Mouse (Mus musculus) forebrain, embryonic 13.5 days (tissue): ENCODE data around the gene Npdc1. TPM values are rescaled to one million over a fixed set of nuclear protein-coding genes. Genes with fewer than 3 reads are reported as not detected.
A peak's percentile ranks its signal among the peaks of the same experiment; 100 is the strongest.

ENCODE experiments used
- ATAC-seq: fragments of 200-750 bp; cut with Nextera tagmentation; 2 replicates; pipeline ENCODE4 v1.8.0; 2017
- H3K27ac ChIP-seq: fragments of 300-500 bp; sonication (generic); 2 replicates; pipeline ENCODE4 v1.5.1; 2015; ENCODE audit warnings: inconsistent platforms, mild to moderate bottlenecking, moderate library complexity
- H3K27me3 ChIP-seq: fragments of 300-500 bp; sonication (generic); 2 replicates; pipeline ENCODE4 v1.6.1; 2015; ENCODE audit warnings: mild to moderate bottlenecking, inconsistent platforms
- H3K36me3 ChIP-seq: fragments of 300-500 bp; sonication (generic); 2 replicates; pipeline ENCODE4 v1.6.1; 2015; ENCODE audit warnings: mild to moderate bottlenecking, inconsistent platforms; ENCODE audit not compliant: poor library complexity, severe bottlenecking
- H3K4me1 ChIP-seq: fragments of 300-500 bp; sonication (generic); 2 replicates; pipeline ENCODE4 v1.6.1; 2015; ENCODE audit warnings: inconsistent platforms
- H3K4me2 ChIP-seq: fragments of 300-500 bp; sonication (generic); 2 replicates; pipeline ENCODE4 v1.6.1; 2015; ENCODE audit warnings: inconsistent platforms, mild to moderate bottlenecking, moderate library complexity
- H3K4me3 ChIP-seq: fragments of 300-500 bp; sonication (generic); 2 replicates; pipeline ENCODE4 v1.5.1; 2015; ENCODE audit warnings: mild to moderate bottlenecking, inconsistent platforms
- H3K9ac ChIP-seq: fragments of 300-500 bp; sonication (generic); 2 replicates; pipeline ENCODE4 v1.6.1; 2015; ENCODE audit warnings: mild to moderate bottlenecking, inconsistent platforms
- H3K9me3 ChIP-seq: fragments of 300-500 bp; sonication (generic); replicated peaks from 2 replicates; pipeline ENCODE4 v1.6.1; 2016; ENCODE audit warnings: inconsistent platforms
- WGBS: fragments of 180-500 bp; shearing (Covaris S2); methylation state at CpG from one replicate; pipeline ENCODE4 v1.1.7; 2015; 5-methylcytosine and 5-hydroxymethylcytosine counted together
- polyA plus RNA-seq: library from polyadenylated mRNA; unstranded; fragments of >200 nt; fragmentation: Nextera tagmentation; extraction: Ambion mirVana; gene quantifications from 2 replicates; pipeline ENCODE4 v1.2.1, GENCODE M21; 2015

The Npdc1 gene
- polyA plus RNA-seq, 1 experiment from 2014 or later: 287 TPM

- 45% methylated on average over 1 of the region's 1 CpGs for WGBS
These were observed 24.5 kb downstream of the Npdc1 start for GRCm38 (mm10) chr2:25423626-25424025.

DNA sequence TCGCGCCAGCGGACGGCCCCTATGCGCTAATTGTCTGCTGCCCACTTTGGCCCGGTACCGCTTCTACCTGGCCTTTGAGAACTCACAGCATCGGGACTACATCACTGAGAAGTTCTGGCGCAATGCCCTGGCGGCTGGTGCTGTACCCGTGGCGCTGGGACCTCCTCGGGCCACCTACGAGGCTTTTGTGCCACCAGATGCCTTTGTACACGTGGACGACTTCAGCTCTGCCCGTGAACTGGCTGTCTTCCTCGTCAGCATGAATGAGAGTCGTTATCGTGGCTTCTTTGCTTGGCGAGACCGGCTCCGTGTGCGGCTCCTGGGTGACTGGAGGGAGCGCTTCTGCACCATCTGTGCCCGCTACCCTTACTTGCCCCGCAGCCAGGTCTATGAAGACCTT, 26.3 kb downstream of the Npdc1 start:
- no peak for ATAC-seq
- Histone ChIP-seq H3K36me3 (no peaks in the 10 kb centered on the region), H3K4me2 (no peak overlapping the region), H3K9me3 (no peaks in the 10 kb centered on the region), H3K4me1 (peaks cover 25% of the 10 kb centered on the region), H3K4me3 (no peak overlapping the region), H3K27ac (no peak overlapping the region), H3K9ac (no peak overlapping the region; the same call in 1 of the 2 replicates), H3K27me3 (peaks cover 27% of the 10 kb centered on the region)
- 47% methylated on average over 27 of the region's 27 CpGs for WGBS

More at GRCm38 (mm10) chr2:25423626-25424025, 24.5 kb downstream of the Npdc1 start:
- no peaks in the 10 kb centered on the region for H3K9me3 ChIP-seq
- no peak overlapping the region for H3K4me3 ChIP-seq
- H3K27ac ChIP-seq: no peak overlapping the region
- H3K4me1 ChIP-seq: peaks cover 10% of the 10 kb centered on the region; the same call in 1 of the 2 replicates
- H3K36me3 ChIP-seq: no peaks in the 10 kb centered on the region
- H3K4me2 ChIP-seq: no peak overlapping the region
- peaks cover 25% of the 10 kb centered on the region for H3K27me3 ChIP-seq
- no peak overlapping the region for H3K9ac ChIP-seq
- ATAC-seq: no peak

GRCm38 (mm10) chr2:25426721-25427191, 27.6 kb downstream of the Npdc1 start:
- ATAC-seq: 0 out of 2 replicates have a peak, but pooled peaks have one; percentile 3
- Histone ChIP-seq H3K27ac (no peak overlapping the region), H3K4me2 (no peak overlapping the region), H3K4me3 (no peak overlapping the region), H3K9ac (no peak overlapping the region), H3K9me3 (no peaks in the 10 kb centered on the region), H3K4me1 (peaks cover 38% of the 10 kb centered on the region), H3K27me3 (peaks cover 29% of the 10 kb centered on the region), H3K36me3 (no peaks in the 10 kb centered on the region)
- WGBS: 25% methylated on average over 5 of the region's 5 CpGs

DNA sequence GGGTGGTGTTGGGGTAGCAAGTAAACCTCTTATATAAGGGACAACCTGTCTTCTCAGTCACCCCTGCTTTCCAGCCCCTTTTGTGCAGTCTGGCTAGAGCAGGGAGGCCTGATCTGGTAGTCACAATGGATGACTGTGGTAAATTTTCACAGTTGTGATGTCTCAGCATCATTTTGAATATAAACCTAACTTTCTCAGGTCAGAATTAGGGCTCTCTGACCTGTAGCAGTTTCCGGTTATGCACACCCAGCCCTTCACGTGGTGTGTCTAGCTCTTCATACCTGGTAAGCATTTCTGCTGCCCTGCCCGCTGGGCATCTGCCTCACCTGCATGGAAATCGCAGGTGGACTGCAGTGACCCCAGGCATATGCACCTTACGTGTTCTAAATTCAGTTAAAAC, 28.1 kb downstream of the Npdc1 start:
- WGBS: 91% methylated on average over 5 of the region's 5 CpGs
- no peak overlapping the region for H3K4me3 ChIP-seq
- H3K4me2 ChIP-seq: no peak overlapping the region
- peaks cover 39% of the 10 kb centered on the region for H3K4me1 ChIP-seq
- H3K27ac ChIP-seq: no peak overlapping the region
- H3K36me3 ChIP-seq: no peaks in the 10 kb centered on the region
- ATAC-seq: no peak
- H3K9me3 ChIP-seq: no peaks in the 10 kb centered on the region
- H3K27me3 ChIP-seq: peaks cover 29% of the 10 kb centered on the region
- no peak overlapping the region for H3K9ac ChIP-seq

GRCm38 (mm10) chr2:25428442-25429236, 29.5 kb downstream of the Npdc1 start, which contains the start of gene Abca2:
Abca2 (plus strand) TSS chr2:25428703.
- ATAC-seq: peak; percentile 94
- peak within 1 kb of the TSS; percentile 71 for H3K27ac ChIP-seq
- WGBS: under 1% methylated on average over 81 of the region's 89 CpGs
- H3K9ac ChIP-seq: peak within 1 kb of the TSS; percentile 88
- H3K27me3 ChIP-seq: peaks cover 20% of the 10 kb centered on the region
- peak within 1 kb of the TSS; percentile 82 for H3K4me3 ChIP-seq
- H3K4me2 ChIP-seq: peak within 1 kb of the TSS; percentile 86
- H3K4me1 ChIP-seq: peaks cover 39% of the 10 kb centered on the region
- no peaks in the 10 kb centered on the region for H3K9me3 ChIP-seq
- H3K36me3 ChIP-seq: peaks cover 8% of the 10 kb centered on the region; the same call in 1 of the 2 replicates

DNA sequence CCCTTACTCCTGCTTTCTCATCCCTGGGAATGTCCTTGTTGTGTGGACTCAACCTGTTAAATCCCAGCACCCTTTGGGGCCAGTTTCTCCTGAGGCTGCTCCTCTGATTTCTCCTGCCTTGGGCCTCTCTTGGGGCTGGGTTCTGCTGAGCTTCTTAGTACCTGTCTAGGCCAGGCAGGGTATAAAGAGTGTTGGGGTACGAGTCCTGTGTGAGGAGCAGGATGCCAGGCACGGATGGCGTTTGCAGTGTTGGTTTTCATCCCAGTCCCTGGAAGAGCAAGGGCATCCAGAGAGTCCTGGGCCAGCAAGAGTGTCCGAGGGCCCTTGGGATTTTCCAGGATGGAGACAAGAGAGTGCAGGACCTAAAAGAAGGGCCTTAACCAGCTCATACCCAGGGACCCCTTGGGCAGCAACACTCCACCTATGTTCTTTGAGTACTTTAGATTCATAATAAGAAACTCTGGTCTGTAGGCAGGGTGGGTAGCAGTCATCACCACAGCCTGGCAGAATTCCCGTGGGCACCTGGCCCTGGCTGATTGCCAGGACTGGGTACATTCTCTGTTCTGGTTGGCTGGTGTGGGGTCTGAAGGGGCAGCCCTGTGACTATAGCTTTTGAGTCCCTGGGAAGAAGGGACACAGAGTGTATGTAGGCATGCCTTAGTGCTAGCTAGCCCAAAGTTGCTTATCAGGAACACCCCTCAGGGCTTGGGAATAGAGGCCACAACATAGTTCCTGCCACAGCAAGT, 30.5 kb downstream of the Npdc1 start:
- Histone ChIP-seq H3K27ac (no peak overlapping the region), H3K4me2 (peak overlapping the region; percentile 86), H3K4me3 (peak overlapping the region; percentile 82), H3K27me3 (peaks cover 18% of the 10 kb centered on the region), H3K4me1 (peaks cover 39% of the 10 kb centered on the region), H3K36me3 (peaks cover 17% of the 10 kb centered on the region), H3K9ac (peak overlapping the region; percentile 88), H3K9me3 (no peaks in the 10 kb centered on the region)
- no peak for ATAC-seq
- WGBS: 59% methylated on average over 5 of the region's 5 CpGs

GRCm38 (mm10) chr2:25430395-25431233, 31.5 kb downstream of the Npdc1 start:
- H3K27ac ChIP-seq: no peak overlapping the region
- peaks cover 9% of the 10 kb centered on the region; the same call in 1 of the 2 replicates for H3K27me3 ChIP-seq
- peak overlapping the region; percentile 26 for H3K9ac ChIP-seq
- no peak overlapping the region; the same call in 1 of the 2 replicates for H3K4me3 ChIP-seq
- no peaks in the 10 kb centered on the region for H3K9me3 ChIP-seq
- WGBS: 59% methylated on average over 17 of the region's 17 CpGs
- H3K4me2 ChIP-seq: peak overlapping the region; percentile 15; the same call in 1 of the 2 replicates
- no peak for ATAC-seq
- H3K36me3 ChIP-seq: peaks cover 27% of the 10 kb centered on the region
- peaks cover 34% of the 10 kb centered on the region for H3K4me1 ChIP-seq

- no peak for ATAC-seq
- Histone ChIP-seq H3K4me2 (peak overlapping the region; percentile 15; the same call in 1 of the 2 replicates), H3K36me3 (peaks cover 35% of the 10 kb centered on the region), H3K4me1 (peaks cover 32% of the 10 kb centered on the region), H3K9me3 (no peaks in the 10 kb centered on the region), H3K4me3 (no peak overlapping the region), H3K9ac (peak overlapping the region; percentile 26; the same call in 1 of the 2 replicates), H3K27me3 (0 out of 2 replicates have a peak, but pooled peaks cover 4% of the 10 kb centered on the region), H3K27ac (no peak overlapping the region)
- WGBS: 75% methylated on average over 6 of the region's 6 CpGs
These were observed 32.2 kb downstream of the Npdc1 start for GRCm38 (mm10) chr2:25431308-25431855.

DNA sequence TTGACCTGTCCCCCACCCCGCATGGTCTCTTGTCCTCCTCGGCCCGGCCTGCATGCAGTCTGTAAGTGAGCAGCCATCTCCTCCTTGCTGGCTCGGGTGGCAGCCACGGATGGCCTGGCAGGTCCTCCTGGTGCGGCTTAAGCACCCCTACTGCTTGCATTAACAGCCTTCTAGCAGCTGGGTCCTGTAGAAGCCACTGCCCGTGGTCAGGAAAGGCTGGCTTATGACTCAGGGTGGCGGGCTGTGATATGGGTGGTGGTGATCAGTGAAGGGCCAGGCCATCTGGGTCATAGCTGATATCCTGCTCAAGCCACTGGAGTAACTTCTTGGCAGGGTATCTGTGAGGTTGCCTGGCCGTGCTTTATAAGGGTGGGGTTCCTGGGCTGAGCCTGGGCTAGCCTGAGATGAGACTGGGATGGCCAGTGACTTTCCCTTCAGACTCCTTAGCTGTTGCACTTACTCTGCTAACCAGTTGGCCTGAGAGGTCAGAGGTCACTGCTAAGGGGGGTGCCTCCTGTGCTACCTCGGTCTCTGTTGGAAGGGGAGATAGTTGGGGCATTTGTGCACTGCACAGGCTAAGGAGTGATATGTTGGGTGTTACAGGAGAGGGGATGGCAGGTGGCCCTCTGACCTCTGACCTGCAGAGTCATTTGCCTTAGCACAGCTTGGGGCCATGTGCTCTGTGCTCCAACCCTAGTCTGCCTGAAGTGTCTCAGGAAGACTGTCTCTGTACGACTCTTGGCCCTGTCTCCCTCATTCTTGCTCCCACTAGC, 33.4 kb downstream of the Npdc1 start:
- Histone ChIP-seq H3K4me2 (no peak overlapping the region), H3K9ac (no peak overlapping the region), H3K36me3 (peaks cover 46% of the 10 kb centered on the region), H3K4me1 (peaks cover 32% of the 10 kb centered on the region), H3K4me3 (no peak overlapping the region), H3K27ac (no peak overlapping the region), H3K9me3 (no peaks in the 10 kb centered on the region), H3K27me3 (0 out of 2 replicates have a peak, but pooled peaks cover 4% of the 10 kb centered on the region)
- no peak for ATAC-seq
- 80% methylated on average over 11 of the region's 11 CpGs for WGBS

DNA sequence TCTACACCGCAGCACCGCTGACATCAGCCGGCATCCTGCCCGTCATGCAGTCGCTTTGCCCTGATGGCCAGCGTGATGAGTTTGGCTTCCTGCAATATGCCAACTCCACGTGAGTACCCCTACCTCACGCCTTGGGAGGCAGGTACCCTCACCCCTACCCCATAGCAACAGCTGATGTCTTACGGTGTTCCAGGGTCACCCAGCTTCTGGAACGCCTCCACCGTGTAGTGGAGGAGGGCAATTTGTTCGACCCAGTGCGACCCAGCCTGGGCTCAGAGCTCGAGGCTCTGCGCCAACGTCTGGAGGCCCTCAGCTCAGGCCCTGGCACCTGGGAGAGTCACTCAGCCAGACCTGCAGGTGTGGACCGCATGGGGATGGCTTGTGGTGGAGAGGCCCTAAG, 34.0 kb downstream of the Npdc1 start:
- no peak overlapping the region for H3K4me2 ChIP-seq
- H3K4me1 ChIP-seq: peaks cover 30% of the 10 kb centered on the region
- H3K36me3 ChIP-seq: peaks cover 52% of the 10 kb centered on the region
- no peak overlapping the region for H3K9ac ChIP-seq
- H3K27ac ChIP-seq: no peak overlapping the region
- no peak for ATAC-seq
- H3K9me3 ChIP-seq: no peaks in the 10 kb centered on the region
- H3K27me3 ChIP-seq: 0 out of 2 replicates have a peak, but pooled peaks cover 4% of the 10 kb centered on the region
- H3K4me3 ChIP-seq: no peak overlapping the region
- WGBS: 92% methylated on average over 17 of the region's 17 CpGs
